Mouse (Mus musculus) ES-Bruce4 (cell line): ENCODE measurements around the gene Smim20. TPM values are rescaled to one million over a fixed set of nuclear protein-coding genes. Genes with fewer than 3 reads are reported as not detected.

Source experiments
- H3K27ac ChIP-seq: 2 replicates; pipeline ENCODE4 v1.5.1; 2012; ENCODE audit warnings: low read length, inconsistent platforms; ENCODE audit not compliant: insufficient read depth
- H3K27me3 ChIP-seq: 2 replicates; pipeline ENCODE4 v1.6.1; 2012; ENCODE audit warnings: mild to moderate bottlenecking, low read length, inconsistent platforms; ENCODE audit not compliant: control insufficient read depth, poor library complexity, insufficient read depth, severe bottlenecking
- H3K36me3 ChIP-seq: 2 replicates; pipeline ENCODE4 v1.6.1; 2012; ENCODE audit warnings: inconsistent platforms, mild to moderate bottlenecking, low read length, moderate library complexity; ENCODE audit not compliant: control insufficient read depth, poor library complexity, insufficient read depth, severe bottlenecking
- H3K4me1 ChIP-seq: one replicate; pipeline ENCODE4 v1.8.1; 2011; ENCODE audit warnings: low read length; ENCODE audit not compliant: control insufficient read depth, insufficient read depth
- H3K4me3 ChIP-seq: 2 replicates; pipeline ENCODE4 v1.5.1; 2011; ENCODE audit warnings: low read depth, mild to moderate bottlenecking, low read length
- H3K9ac ChIP-seq: 2 replicates; pipeline ENCODE4 v1.6.1; 2012; ENCODE audit warnings: low read depth, mild to moderate bottlenecking, inconsistent platforms; ENCODE audit not compliant: poor library complexity, severe bottlenecking
- H3K9me3 ChIP-seq: replicated peaks from 2 replicates; pipeline ENCODE4 v1.6.1; 2012; ENCODE audit warnings: mild to moderate bottlenecking, low read length, inconsistent platforms; ENCODE audit not compliant: control insufficient read depth, poor library complexity, insufficient read depth, severe bottlenecking
- CTCF ChIP-seq: IDR thresholded peaks from one replicate; pipeline ENCODE4 v1.8.1; 2011; ENCODE audit warnings: low read depth, low read length
- EP300 ChIP-seq: IDR thresholded peaks from 2 replicates; pipeline ENCODE4 v1.6.1; 2011; ENCODE audit warnings: low read depth, low read length; ENCODE audit not compliant: insufficient read depth
- POLR2A ChIP-seq: IDR thresholded peaks from one replicate; pipeline ENCODE4 v1.8.1; 2011; ENCODE audit warnings: low read length; ENCODE audit not compliant: insufficient read depth
- polyA plus RNA-seq: library from polyadenylated mRNA; stranded (reverse); fragments of >200 nt; gene quantifications from 2 replicates; pipeline ENCODE4 v1.2.4, GENCODE M21; 2011; ENCODE audit warnings: low read depth; ENCODE audit not compliant: missing spikeins, insufficient read depth, insufficient read length

The Smim20 gene
- polyA plus RNA-seq, 1 experiment = 20.0 TPM

- H3K27ac ChIP-seq = no peak overlapping the region
- TF ChIP-seq POLR2A (no peak), CTCF (no peak), EP300 (no peak)
- H3K36me3 ChIP-seq = no peaks in the 10 kb centered on the region
- H3K27me3 ChIP-seq = no peaks in the 10 kb centered on the region
- H3K9ac ChIP-seq = no peak overlapping the region
- H3K4me3 ChIP-seq = no peak overlapping the region
- no peaks in the 10 kb centered on the region for H3K9me3 ChIP-seq
- peaks cover 1% of the 10 kb centered on the region for H3K4me1 ChIP-seq
These were observed 2.9 kb downstream of the Smim20 start for GRCm38 (mm10) chr5:53269799-53270198.

- no peaks in the 10 kb centered on the region for H3K9me3 ChIP-seq
- H3K9ac ChIP-seq = no peak overlapping the region
- H3K27ac ChIP-seq = no peak overlapping the region
- H3K27me3 ChIP-seq = no peaks in the 10 kb centered on the region
- peaks cover 1% of the 10 kb centered on the region for H3K4me1 ChIP-seq
- no peak for TF ChIP-seq EP300
- no peak for TF ChIP-seq CTCF
- TF ChIP-seq POLR2A = no peak
- no peak overlapping the region for H3K4me3 ChIP-seq
- H3K36me3 ChIP-seq = no peaks in the 10 kb centered on the region
These were observed 4.2 kb downstream of the Smim20 start for GRCm38 (mm10) chr5:53270947-53271711.

GRCm38 (mm10) chr5:53272626-53273025 is 5.7 kb downstream of the Smim20 start:
- H3K27me3 ChIP-seq = no peaks in the 10 kb centered on the region
- H3K4me3 ChIP-seq = no peak overlapping the region
- H3K36me3 ChIP-seq = no peaks in the 10 kb centered on the region
- H3K4me1 ChIP-seq = no peaks in the 10 kb centered on the region
- TF ChIP-seq POLR2A (no peak), EP300 (no peak), CTCF (no peak)
- H3K9ac ChIP-seq = no peak overlapping the region
- H3K9me3 ChIP-seq = no peaks in the 10 kb centered on the region
- H3K27ac ChIP-seq = no peak overlapping the region

- no peaks in the 10 kb centered on the region for H3K36me3 ChIP-seq
- TF ChIP-seq CTCF = no peak
- no peak for TF ChIP-seq EP300
- TF ChIP-seq POLR2A = no peak
- no peaks in the 10 kb centered on the region for H3K9me3 ChIP-seq
- H3K27ac ChIP-seq = no peak overlapping the region
- H3K9ac ChIP-seq = no peak overlapping the region
- H3K4me1 ChIP-seq = no peaks in the 10 kb centered on the region
- no peak overlapping the region for H3K4me3 ChIP-seq
- H3K27me3 ChIP-seq = no peaks in the 10 kb centered on the region
These were observed 7.0 kb downstream of the Smim20 start for GRCm38 (mm10) chr5:53273699-53274430.

GRCm38 (mm10) chr5:53274811-53275355 is 8.0 kb downstream of the Smim20 start:
- no peak overlapping the region for H3K4me3 ChIP-seq
- H3K36me3 ChIP-seq = 0 out of 2 replicates have a peak, but pooled peaks cover 3% of the 10 kb centered on the region
- H3K9ac ChIP-seq = no peak overlapping the region
- H3K27me3 ChIP-seq = no peaks in the 10 kb centered on the region
- TF ChIP-seq CTCF = peak; percentile 25
- no peak for TF ChIP-seq EP300
- H3K4me1 ChIP-seq = no peaks in the 10 kb centered on the region
- no peak overlapping the region for H3K27ac ChIP-seq
- no peaks in the 10 kb centered on the region for H3K9me3 ChIP-seq

GRCm38 (mm10) chr5:53275376-53275775 is 8.5 kb downstream of the Smim20 start:
- no peaks in the 10 kb centered on the region for H3K27me3 ChIP-seq
- H3K4me1 ChIP-seq = no peaks in the 10 kb centered on the region
- H3K4me3 ChIP-seq = no peak overlapping the region
- H3K9me3 ChIP-seq = no peaks in the 10 kb centered on the region
- H3K9ac ChIP-seq = no peak overlapping the region
- no peak overlapping the region for H3K27ac ChIP-seq
- H3K36me3 ChIP-seq = 0 out of 2 replicates have a peak, but pooled peaks cover 3% of the 10 kb centered on the region
- TF ChIP-seq CTCF = no peak
- no peak for TF ChIP-seq EP300
- no peak for TF ChIP-seq POLR2A
